Mouse (Mus musculus) cerebellum, adult 9-10 months (tissue): ENCODE data around the gene Spata45.

Experiments
- DNase-seq: peaks from one replicate; pipeline ENCODE4 v3.0.0; 2022

Spata45 gene

GRCm38 (mm10) chr1:191085597-191085996, 49.2 kb downstream of the Spata45 start:
- no peak for DNase-seq

GRCm38 (mm10) chr1:191086304-191086878, 50.0 kb downstream of the Spata45 start:
- DNase-seq = no peak

- no peak for DNase-seq
These were observed 50.5 kb downstream of the Spata45 start for GRCm38 (mm10) chr1:191086960-191087359.

GRCm38 (mm10) chr1:191087955-191088354, 51.5 kb downstream of the Spata45 start:
- DNase-seq = no peak

- DNase-seq = no peak
These were observed 52.9 kb downstream of the Spata45 start for GRCm38 (mm10) chr1:191089355-191089754.

GRCm38 (mm10) chr1:191092050-191092449, 55.6 kb downstream of the Spata45 start:
- DNase-seq = no peak
